Mouse (Mus musculus) CD4-positive, CD25-positive, alpha-beta regulatory T cell, adult 2 months (primary cell): ENCODE data around the gene Irs3.
"Not testable (repeated sequence)": the region's sequence is repeated elsewhere in the genome, so short reads cannot be mapped to it uniquely, and the experiment has no call there.

Source experiments
- DNase-seq: peaks from one replicate; pipeline ENCODE4 v3.0.0-alpha.2; 2012; ENCODE audit warnings: low read depth, low spot score

Irs3 gene

DNA sequence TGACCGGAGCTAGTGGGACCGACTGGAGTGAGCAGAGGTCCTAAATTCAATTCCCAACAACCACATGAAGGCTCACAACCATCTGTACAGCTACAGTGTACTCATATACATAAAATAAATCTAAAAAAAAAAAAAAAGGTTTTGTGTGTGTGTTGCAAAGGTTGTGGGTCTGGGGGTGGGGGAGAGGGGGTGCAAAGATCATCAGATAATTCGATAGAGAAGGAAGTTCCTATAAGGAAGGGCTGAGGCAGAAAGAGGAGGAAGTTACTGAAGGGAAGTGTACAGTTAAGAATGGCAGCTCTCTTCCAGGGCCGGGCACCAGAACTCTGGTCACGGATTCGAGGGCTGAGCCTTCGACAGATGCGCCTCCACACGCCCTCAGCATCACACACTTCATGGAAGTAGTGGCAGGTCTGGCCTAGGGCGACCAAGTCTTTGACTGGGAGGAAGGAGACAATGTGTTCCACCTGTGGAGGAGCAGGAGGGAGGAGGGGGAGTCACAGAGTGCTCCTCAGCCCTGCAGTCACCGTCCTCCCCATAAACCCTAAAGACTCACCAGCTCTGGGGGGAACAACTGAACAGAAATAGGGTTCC is 21.5 kb downstream of the Irs3 start:
- no peak for DNase-seq

DNA sequence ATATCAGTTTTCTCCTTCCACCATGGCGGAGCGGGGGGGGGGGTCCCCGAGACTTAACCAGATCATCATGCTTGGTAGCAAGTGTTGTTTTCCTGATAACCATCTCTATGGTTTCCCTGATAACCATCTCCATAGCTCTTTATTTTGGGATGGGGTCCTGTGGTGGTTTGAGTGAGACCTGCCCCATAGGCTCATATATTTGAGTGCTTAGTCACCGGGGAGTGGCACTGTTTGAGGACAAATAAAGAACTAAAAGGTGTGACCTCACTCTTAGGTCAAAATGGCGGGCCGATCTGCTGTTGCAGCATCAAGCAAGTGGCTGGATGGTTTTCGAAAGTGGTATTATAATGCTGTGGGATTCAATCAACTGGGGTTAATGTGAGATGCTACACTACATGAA is 30.2 kb downstream of the Irs3 start:
- DNase-seq: no peak

DNA sequence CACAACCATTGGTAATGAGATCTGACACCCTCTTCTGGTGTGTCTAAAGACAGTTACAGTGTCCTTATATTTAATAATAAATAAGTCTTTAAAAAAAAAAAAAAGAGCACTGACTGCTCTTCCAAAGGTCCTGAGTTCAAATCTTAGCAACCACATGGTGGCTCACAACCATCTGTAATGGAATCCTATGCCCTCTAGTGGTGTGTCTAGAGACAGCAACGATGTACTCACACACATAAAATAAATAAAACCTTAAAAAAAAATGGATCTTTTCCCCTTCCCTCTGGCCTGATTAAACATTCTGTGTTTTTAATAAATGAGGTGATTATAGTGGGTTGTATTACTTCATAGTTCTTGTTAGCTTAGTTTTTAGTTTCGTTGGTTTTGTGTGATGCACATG is 30.6 kb downstream of the Irs3 start:
- not testable (repeated sequence) for DNase-seq

DNA sequence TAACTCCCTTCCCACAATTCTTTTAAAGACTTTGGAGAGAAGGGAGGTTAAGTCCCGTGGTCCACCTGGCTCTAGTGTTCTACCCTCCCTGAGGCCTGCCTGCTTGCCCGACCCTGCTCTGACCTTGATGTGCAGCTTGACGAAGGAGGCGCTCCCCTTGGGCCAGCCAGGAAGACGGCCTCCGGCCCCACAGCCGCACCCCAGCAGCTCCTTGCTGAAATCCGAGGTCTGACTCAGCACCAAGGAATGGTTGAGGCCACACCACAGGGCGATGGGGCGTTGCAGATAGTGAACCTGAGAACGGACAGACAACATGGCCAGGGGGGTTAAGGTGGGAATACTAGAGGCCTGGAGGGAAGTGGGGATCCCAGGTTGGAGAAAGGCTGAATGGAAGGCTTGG is 32.0 kb downstream of the Irs3 start, which contains the start of gene Pcolce:
Gene Pcolce, minus strand, starts transcription at position 235 of the 400 bp plus-strand sequence.
- DNase-seq: no peak

DNA sequence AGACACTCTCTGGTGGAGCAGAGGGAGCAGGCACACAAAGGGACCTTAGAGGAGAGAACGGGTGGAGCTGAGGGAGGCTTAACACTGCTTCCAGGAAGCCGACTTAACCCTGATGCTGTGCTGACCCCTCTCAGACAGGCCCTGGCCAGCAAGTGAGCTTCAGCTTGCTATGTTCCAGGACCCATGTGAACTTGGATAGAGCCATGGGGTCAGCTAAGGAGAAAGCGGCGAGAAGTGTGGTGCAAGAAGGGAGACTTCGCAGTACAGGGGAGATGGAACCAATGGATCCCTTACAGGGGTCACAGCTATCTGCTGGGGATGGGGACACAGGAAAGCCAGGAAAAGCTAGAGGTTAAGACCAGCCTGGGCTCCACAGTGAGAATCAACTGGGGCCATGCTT is 32.4 kb downstream of the Irs3 start:
- DNase-seq: no peak

DNA sequence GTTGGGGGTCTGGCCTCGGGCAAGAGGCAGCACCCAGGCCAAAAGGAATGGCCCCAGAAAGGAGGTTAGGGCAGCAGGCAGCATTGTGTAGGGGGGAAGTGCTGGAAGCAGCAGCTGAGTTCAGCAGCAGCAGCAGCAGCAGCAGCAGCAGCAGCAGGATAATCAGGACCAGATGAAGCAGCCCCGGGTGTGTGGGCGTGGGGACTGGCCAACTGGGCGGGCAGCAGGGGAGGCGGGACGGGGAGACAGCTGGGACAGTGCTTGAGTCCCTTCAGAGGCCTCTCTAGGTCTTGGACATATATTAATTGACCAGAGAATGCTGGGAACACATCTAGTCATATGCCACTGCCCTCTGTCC is 34.3 kb downstream of the Irs3 start:
- no peak for DNase-seq

GRCm38 (mm10) chr5:137610548-137611244 is 34.8 kb downstream of the Irs3 start:
- DNase-seq: no peak

- no peak for DNase-seq
These were observed 35.5 kb downstream of the Irs3 start for GRCm38 (mm10) chr5:137610056-137610455.

DNA sequence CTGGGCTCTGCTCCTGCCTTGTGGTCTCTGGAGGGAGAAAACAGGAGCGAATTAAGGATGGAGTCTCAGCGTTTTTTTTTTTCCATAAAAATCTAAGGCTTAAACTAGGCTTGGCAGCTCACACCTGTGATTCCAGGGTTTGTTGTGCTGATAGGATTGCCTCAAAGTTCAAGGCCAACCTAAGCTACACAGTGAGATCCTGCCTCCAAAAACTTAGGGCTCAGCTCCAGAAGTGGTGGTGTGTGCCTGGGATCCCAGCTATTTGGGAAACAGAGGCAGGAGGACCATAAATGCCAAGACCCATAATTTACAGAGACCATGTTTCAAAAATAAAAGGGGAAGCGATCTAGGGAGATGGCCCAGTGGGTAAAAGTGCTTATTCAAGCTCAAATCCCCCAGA is 36.2 kb downstream of the Irs3 start:
- no peak for DNase-seq

DNA sequence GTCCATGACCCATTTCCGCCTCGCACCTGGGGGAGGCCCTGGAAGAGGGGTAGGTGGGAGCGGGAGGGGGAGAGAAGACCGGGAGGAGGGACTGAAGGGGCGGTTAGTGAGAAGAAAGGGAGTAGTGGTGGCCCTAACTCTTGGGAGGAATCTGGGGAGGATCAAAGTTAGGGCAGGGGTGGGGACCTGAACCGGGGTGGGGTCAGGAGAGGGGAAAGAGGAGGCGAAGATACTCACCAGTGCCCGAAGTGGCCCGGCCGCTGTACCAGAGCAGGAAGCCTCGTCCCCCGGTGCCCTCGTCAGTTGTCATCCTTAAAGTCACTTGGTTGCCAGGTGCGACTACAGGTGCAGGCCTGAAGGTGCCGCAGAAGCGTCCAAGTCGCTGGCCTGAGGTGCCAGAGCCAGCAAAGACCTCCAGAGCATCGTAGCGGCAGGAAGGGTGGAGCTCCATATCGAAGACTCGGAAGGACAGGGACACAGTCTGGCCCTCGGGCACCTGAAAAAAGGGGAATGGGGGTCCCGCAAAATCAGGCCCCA is 36.8 kb downstream of the Irs3 start:
- no peak for DNase-seq

- DNase-seq: no peak
These were observed 37.5 kb downstream of the Irs3 start for GRCm38 (mm10) chr5:137607860-137608653.

DNA sequence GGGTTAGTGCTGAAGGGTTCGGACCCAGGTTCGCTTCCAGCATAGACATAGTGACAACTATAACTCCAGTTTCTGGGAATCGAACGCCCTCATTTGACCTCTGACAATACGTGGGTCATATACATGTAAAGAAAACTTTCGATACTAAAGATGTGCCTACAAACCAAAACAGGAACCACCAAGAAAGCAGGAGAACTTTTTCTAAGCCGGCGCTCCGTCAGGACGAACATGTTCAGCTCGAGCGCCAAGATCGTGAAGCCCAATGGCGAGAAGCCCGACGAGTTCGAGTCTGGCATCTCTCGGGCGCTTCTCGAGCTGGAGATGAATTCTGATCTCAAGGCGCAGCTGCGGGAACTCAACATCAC is 44.2 kb downstream of the Irs3 start:
- DNase-seq: peak; percentile 49

DNA sequence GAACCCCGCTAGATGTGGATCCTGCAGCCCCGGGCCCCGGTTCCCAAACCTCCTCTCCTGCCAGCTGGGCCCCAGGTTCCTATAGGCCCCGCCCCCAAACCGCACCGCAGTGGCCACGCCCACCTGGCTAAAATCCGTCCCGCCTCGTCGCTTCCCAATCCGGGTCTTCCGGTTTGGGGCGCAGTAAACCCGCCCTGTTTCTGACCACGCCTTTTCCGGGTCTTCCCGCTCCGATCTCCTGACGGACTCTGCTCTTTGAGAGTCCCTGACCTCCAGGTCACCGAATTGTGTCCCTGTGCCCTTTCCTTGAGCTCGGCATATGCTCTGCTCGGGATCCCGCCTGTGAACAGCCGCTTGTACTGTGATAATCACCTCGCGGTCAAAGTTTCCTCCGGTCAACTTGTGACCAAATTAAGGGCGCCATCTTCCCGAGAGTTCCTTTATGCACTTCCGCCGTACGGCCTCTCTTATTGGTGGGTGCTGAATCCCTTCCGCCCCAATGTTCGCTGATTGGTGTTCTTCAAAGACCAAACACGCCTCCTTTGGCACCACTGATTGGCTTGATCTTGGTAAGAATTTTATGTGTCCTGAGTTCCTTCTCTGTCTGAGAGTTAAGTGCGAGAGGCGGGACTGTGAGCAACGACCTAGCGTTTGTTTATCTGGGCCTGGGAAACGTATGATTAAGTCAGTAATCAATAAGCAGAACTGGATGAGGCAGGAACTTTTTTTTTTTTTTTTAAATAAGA is 44.7 kb downstream of the Irs3 start, which contains the start of gene Mospd3:
Gene Mospd3, minus strand, starts transcription at position 440 of the 746 bp plus-strand sequence.
- peak; percentile 97 for DNase-seq

DNA sequence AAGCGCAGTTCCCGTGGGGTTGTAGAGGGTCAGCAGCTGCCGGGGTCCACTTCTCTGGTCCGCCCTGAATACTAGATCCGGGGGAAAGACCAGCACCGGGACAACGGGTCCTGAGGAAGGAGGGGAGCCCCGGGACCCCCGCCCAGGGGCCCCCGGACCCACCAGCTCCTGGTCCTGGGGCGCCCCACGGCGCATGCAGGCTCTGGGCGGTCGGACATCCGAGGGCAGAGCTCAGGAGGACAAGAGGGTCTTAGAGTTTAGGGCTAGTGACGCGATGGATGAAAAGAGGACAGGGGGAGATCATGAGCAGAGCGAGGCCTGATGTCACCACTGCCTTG is 45.3 kb downstream of the Irs3 start:
- DNase-seq: no peak

DNA sequence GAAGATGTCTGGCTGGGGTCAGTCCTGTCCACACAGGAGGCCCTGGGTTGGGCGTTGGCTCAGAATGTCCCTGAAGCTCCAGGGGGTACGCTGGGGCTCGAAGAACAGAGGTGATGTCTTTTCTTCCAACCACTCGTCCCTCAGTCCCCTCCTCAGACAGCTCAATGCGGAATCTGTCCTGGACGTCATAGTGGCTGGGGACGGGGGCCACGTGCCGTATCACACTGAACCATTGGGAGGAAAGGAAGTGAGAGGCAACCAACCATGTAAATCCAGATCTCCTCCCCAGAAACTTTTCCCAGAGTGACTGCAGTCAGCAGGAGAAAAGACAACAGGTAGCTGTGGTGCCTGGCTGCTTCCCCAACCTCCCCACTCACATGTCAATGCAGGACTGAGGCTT is 45.9 kb downstream of the Irs3 start:
- peak; percentile 30 for DNase-seq

- DNase-seq: no peak
These were observed 47.3 kb downstream of the Irs3 start for GRCm38 (mm10) chr5:137598100-137598826.

- DNase-seq: no peak
These were observed 47.9 kb downstream of the Irs3 start for GRCm38 (mm10) chr5:137597625-137598024.

GRCm38 (mm10) chr5:137596601-137597261 is 48.8 kb downstream of the Irs3 start:
- DNase-seq: peak; percentile 90

DNA sequence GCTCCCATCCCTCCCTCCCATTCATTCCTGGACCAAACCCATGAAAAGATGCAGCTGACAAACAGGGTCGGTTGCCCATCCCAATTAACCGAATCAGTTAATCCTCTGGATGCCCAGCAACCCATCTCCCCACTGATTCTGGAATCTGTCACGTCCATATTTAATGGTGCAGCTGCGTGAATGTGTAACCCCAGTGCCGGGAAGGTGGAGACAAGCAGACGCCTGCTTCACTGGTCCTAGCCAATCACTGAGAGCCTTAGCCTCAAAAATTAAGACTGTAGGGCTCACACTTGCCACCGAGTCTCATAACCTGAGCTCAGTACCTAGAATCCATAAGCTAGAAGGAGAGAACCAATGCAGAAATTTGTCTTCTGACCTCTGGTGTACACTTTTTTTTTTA is 49.6 kb downstream of the Irs3 start:
- no peak for DNase-seq
